Mouse (Mus musculus): ENCODE measurements around the gene Cfap126.
"Not testable (repeated sequence)": the region's sequence is repeated elsewhere in the genome, so short reads cannot be mapped to it uniquely, and the experiment has no call there.

DNA sequence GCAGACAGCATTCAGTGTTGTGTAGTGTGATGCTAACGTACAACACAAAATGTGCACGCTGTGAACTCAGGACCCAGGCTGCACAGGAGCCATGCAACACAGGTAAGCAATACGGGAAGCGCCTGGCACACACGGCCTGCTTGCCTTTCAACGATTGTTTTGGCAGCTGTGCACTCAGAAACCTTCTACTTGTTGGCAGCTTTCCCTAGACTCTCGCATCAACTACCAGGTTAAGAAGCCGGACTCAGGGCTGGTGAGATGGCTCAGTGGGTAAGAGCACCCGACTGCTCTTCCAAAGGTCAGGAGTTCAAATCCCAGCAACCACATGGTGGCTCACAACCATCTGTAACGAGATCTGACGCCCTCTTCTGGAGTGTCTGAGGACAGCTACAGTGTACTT is 29.3 kb downstream of the Cfap126 start:
- not testable (repeated sequence) for TF ChIP-seq CTCF (IDR thresholded peaks at IDR 0.05; ENCODE audit: borderline replicate concordance, insufficient read depth, low read length); POLR2A (IDR thresholded peaks at IDR 0.05; ENCODE audit: low read depth, low read length)
